Mouse (Mus musculus): Measurements from ENCODE around the gene Hba-x.

GRCm38 (mm10) chr11:32271178-32271577 is 5.0 kb upstream of the Hba-x start:
- TF ChIP-seq CTCF (IDR thresholded peaks at IDR 0.05; ENCODE audit: low read depth, low read length) = no peak
- no peak for TF ChIP-seq POLR2A (IDR thresholded peaks at IDR 0.05; ENCODE audit: insufficient read depth, low read length)
- no peak for TF ChIP-seq EP300 (IDR thresholded peaks at IDR 0.05; ENCODE audit: insufficient read depth, low read depth, low read length)
